Mouse (Mus musculus) limb, embryonic 11.5 days (tissue): Measurements from ENCODE around the gene Pdhb. TPM values are rescaled to one million over a fixed set of nuclear protein-coding genes. Genes with fewer than 3 reads are reported as not detected.
"Not testable (repeated sequence)": the region's sequence is repeated elsewhere in the genome, so short reads cannot be mapped to it uniquely, and the experiment has no call there.

Experiments used
- ATAC-seq: fragments of 200-750 bp; cut with Nextera tagmentation; 2 replicates; pipeline ENCODE4 v1.8.0; 2017; ENCODE audit warnings: low read depth; ENCODE audit not compliant: insufficient number of reproducible peaks, low FRiP score, low TSS enrichment
- DNase-seq: peaks from one replicate; pipeline ENCODE4 v3.0.0-alpha.2; 2015; ENCODE audit warnings: low spot score
- H3K27ac ChIP-seq: fragments of 300-500 bp; sonication (generic); replicated peaks from 2 replicates; pipeline ENCODE4 v1.5.1; 2014; ENCODE audit warnings: low read depth, mild to moderate bottlenecking, low read length
- H3K27me3 ChIP-seq: fragments of 300-500 bp; sonication (generic); 2 replicates; pipeline ENCODE4 v1.6.1; 2014; ENCODE audit warnings: mild to moderate bottlenecking, low read length, mixed read lengths; ENCODE audit not compliant: control insufficient read depth, insufficient read depth
- H3K36me3 ChIP-seq: fragments of 300-500 bp; sonication (generic); 2 replicates; pipeline ENCODE4 v1.6.1; 2014; ENCODE audit warnings: mild to moderate bottlenecking, low read length, moderate library complexity, mixed read lengths; ENCODE audit not compliant: control insufficient read depth, insufficient read depth
- H3K4me1 ChIP-seq: fragments of 300-500 bp; sonication (generic); 2 replicates; pipeline ENCODE4 v1.6.1; 2014; ENCODE audit warnings: low read length, mixed read lengths; ENCODE audit not compliant: control insufficient read depth, insufficient read depth
- H3K4me2 ChIP-seq: fragments of 300-500 bp; sonication (generic); 2 replicates; pipeline ENCODE4 v1.6.1; 2014; ENCODE audit warnings: low read depth, mild to moderate bottlenecking, moderate library complexity; ENCODE audit not compliant: severe bottlenecking
- H3K4me3 ChIP-seq: fragments of 300-500 bp; sonication (generic); 2 replicates; pipeline ENCODE4 v1.5.1; 2014; ENCODE audit warnings: low read depth, low read length
- H3K9ac ChIP-seq: fragments of 300-500 bp; sonication (generic); 2 replicates; pipeline ENCODE4 v1.6.1; 2014; ENCODE audit warnings: mild to moderate bottlenecking, low read length
- H3K9me3 ChIP-seq: fragments of 300-500 bp; sonication (generic); 2 replicates; pipeline ENCODE4 v1.6.1; 2016; ENCODE audit warnings: low read length; ENCODE audit not compliant: control insufficient read depth
- WGBS: fragments of 180-500 bp; shearing (Covaris S2); extraction: QIAGEN DNeasy Blood & Tissue Kit; methylation state at CpG from one replicate; pipeline ENCODE4 v1.1.7; 2014; 5-methylcytosine and 5-hydroxymethylcytosine counted together
- polyA plus RNA-seq: library from polyadenylated mRNA; unstranded; fragments of >200 nt; fragmentation: Nextera tagmentation; extraction: Ambion mirVana; gene quantifications from 2 replicates; pipeline ENCODE4 v1.2.1, GENCODE M21; 2014

Pdhb gene
- polyA plus RNA-seq, 1 experiment from 2014 or later, result 214 TPM

GRCm38 (mm10) chr14:8135130-8135529 is 37.7 kb downstream of the Pdhb start:
- no peaks in the 10 kb centered on the region for H3K9me3 ChIP-seq
- 66% methylated on average over 3 of the region's 3 CpGs for WGBS
- H3K27me3 ChIP-seq, result no peaks in the 10 kb centered on the region
- H3K9ac ChIP-seq, result no peak overlapping the region
- DNase-seq, result no peak
- no peaks in the 10 kb centered on the region for H3K36me3 ChIP-seq
- no peak overlapping the region for H3K4me2 ChIP-seq
- no peak overlapping the region for H3K27ac ChIP-seq
- no peak for ATAC-seq
- no peak overlapping the region for H3K4me3 ChIP-seq
- no peaks in the 10 kb centered on the region for H3K4me1 ChIP-seq

GRCm38 (mm10) chr14:8134234-8134633 is 38.6 kb downstream of the Pdhb start:
- no peaks in the 10 kb centered on the region for H3K36me3 ChIP-seq
- no peaks in the 10 kb centered on the region for H3K4me1 ChIP-seq
- no peak overlapping the region for H3K4me3 ChIP-seq
- no peaks in the 10 kb centered on the region for H3K27me3 ChIP-seq
- DNase-seq, result no peak
- H3K9ac ChIP-seq, result no peak overlapping the region
- H3K27ac ChIP-seq, result no peak overlapping the region
- H3K4me2 ChIP-seq, result no peak overlapping the region
- WGBS, result 65% methylated on average over 2 of the region's 2 CpGs
- no peak for ATAC-seq
- no peaks in the 10 kb centered on the region for H3K9me3 ChIP-seq

- ATAC-seq (no peak), DNase-seq (no peak)
- H3K9me3 ChIP-seq, result no peaks in the 10 kb centered on the region
- no peaks in the 10 kb centered on the region for H3K27me3 ChIP-seq
- H3K4me1 ChIP-seq, result no peaks in the 10 kb centered on the region
- WGBS, result 87% methylated on average over 8 of the region's 8 CpGs
- H3K36me3 ChIP-seq, result no peaks in the 10 kb centered on the region
- no peak overlapping the region for H3K27ac ChIP-seq
- no peak overlapping the region for H3K9ac ChIP-seq
- no peak overlapping the region for H3K4me2 ChIP-seq
- no peak overlapping the region for H3K4me3 ChIP-seq
Measured at GRCm38 (mm10) chr14:8132789-8133188, 40.0 kb downstream of the Pdhb start.

- Histone ChIP-seq H3K4me2 (no peak overlapping the region), H3K9ac (no peak overlapping the region), H3K27ac (no peak overlapping the region), H3K27me3 (no peaks in the 10 kb centered on the region), H3K36me3 (no peaks in the 10 kb centered on the region), H3K4me3 (no peak overlapping the region), H3K4me1 (no peaks in the 10 kb centered on the region), H3K9me3 (no peaks in the 10 kb centered on the region)
- ATAC-seq, result no peak
- no peak for DNase-seq
- 57% methylated on average over 5 of the region's 5 CpGs for WGBS
Measured at GRCm38 (mm10) chr14:8127971-8128370, 44.9 kb downstream of the Pdhb start.

DNA sequence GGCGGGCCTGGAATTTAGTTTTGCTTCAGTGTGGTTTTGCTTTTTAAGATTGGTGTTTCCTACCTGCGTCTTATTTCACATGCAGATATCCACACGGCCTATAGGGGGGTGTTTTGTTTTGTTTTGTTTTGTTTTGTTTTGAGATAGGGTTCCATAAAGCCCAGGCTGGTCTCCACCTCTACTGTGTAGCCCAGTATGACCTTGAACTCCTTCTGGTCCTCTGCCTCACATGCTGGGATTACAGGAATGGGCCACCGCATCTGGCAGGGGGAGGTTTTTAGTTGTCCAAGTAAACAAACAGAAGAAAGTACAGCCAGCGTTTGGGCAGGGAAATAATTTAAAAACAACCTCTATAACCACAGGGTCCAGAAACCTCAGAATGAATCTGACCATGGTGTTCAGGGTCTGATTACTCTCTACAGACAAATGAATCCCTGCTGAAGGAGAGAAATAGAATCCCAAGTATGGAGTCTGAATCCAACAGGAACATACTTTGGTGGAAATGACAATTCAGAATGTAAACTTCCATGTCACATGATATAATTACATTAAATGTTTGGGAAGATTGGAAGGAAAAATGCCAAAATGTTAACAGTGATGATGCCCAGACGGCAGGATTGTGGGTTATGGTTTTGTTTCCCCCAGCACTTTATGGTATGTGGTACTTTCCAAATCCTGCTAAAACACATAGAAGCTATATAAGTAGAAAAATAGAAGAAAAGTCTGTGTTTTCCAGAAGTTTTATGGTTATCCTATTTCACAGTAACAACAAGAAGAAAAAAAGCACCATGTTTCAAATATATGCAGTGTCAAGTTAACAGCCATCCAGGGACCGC is 48.6 kb downstream of the Pdhb start:
- Histone ChIP-seq H3K9me3 (no peaks in the 10 kb centered on the region), H3K27ac (no peak overlapping the region), H3K4me3 (no peak overlapping the region), H3K36me3 (no peaks in the 10 kb centered on the region), H3K9ac (no peak overlapping the region), H3K4me1 (no peaks in the 10 kb centered on the region), H3K4me2 (no peak overlapping the region), H3K27me3 (no peaks in the 10 kb centered on the region)
- 87% methylated on average over 7 of the region's 7 CpGs for WGBS
- DNase-seq (no peak), ATAC-seq (no peak)

- not testable (repeated sequence) for ATAC-seq, H3K27ac ChIP-seq, H3K27me3 ChIP-seq, H3K4me3 ChIP-seq, DNase-seq, H3K4me2 ChIP-seq, H3K36me3 ChIP-seq, H3K9me3 ChIP-seq, H3K4me1 ChIP-seq, H3K9ac ChIP-seq
- 98% methylated on average over 10 of the region's 10 CpGs for WGBS
Measured at GRCm38 (mm10) chr14:8123611-8124010, 49.2 kb downstream of the Pdhb start.

DNA sequence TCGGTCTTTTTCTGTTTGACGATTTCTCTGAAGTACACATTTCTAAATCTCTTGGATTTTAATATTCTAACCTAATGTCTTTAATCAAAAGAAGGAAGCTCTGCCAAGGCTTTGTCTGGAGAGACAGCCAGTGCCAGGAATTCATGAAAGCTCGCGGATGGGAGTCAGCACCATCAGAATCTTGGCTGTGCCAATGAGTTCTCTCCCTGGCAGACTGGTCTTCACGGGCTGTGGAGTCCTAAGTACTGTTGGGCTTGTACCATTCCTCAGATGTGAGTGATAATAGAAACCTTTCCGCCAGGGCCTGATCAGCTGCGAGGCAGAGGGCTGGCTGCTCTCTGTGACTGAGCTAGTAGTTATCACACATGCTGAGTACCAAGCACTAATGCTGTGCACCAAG is 49.7 kb downstream of the Pdhb start:
- no peaks in the 10 kb centered on the region for H3K4me1 ChIP-seq
- 91% methylated on average over 7 of the region's 7 CpGs for WGBS
- H3K36me3 ChIP-seq, result no peaks in the 10 kb centered on the region
- H3K9me3 ChIP-seq, result no peaks in the 10 kb centered on the region
- ATAC-seq (no peak), DNase-seq (no peak)
- no peak overlapping the region for H3K4me3 ChIP-seq
- H3K27me3 ChIP-seq, result no peaks in the 10 kb centered on the region
- H3K27ac ChIP-seq, result no peak overlapping the region
- H3K4me2 ChIP-seq, result no peak overlapping the region
- H3K9ac ChIP-seq, result no peak overlapping the region

GRCm38 (mm10) chr14:8119904-8120303 is 52.9 kb downstream of the Pdhb start:
- WGBS, result 85% methylated on average over 3 of the region's 3 CpGs
- H3K4me2 ChIP-seq, result no peak overlapping the region

DNA sequence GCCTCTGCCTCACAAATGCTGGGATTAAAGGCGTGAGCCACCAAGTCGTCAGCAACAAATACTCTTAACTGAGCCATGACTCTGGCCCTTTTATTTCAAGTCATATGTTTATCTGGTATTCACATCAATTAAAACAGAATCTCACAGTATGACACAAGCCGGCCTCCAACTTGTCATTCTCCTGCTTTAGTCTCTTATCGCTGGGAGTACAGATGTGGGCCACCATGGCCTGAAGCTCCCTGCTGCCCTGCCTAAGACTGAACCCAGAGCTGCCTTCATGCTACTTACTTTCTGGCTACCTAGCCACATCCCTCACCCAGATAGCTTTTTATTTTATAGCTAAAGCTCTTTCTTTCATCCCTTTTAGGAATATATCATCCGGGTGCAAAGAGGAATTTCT is 53.4 kb downstream of the Pdhb start:
- no peak overlapping the region for H3K4me2 ChIP-seq
- no peaks in the 10 kb centered on the region for H3K27me3 ChIP-seq
- DNase-seq, result no peak
- no peak overlapping the region for H3K27ac ChIP-seq
- no peak for ATAC-seq
- no peaks in the 10 kb centered on the region for H3K36me3 ChIP-seq
- no peak overlapping the region for H3K4me3 ChIP-seq
- WGBS, result 90% methylated on average over 5 of the region's 5 CpGs
- no peaks in the 10 kb centered on the region for H3K9me3 ChIP-seq
- no peak overlapping the region for H3K9ac ChIP-seq
- no peaks in the 10 kb centered on the region for H3K4me1 ChIP-seq

More at GRCm38 (mm10) chr14:8119904-8120303, 52.9 kb downstream of the Pdhb start:
- Histone ChIP-seq H3K9ac (no peak overlapping the region), H3K36me3 (no peaks in the 10 kb centered on the region), H3K27ac (no peak overlapping the region), H3K4me3 (no peak overlapping the region), H3K9me3 (no peaks in the 10 kb centered on the region), H3K27me3 (no peaks in the 10 kb centered on the region), H3K4me1 (no peaks in the 10 kb centered on the region)
- DNase-seq (no peak), ATAC-seq (no peak)
